Mouse (Mus musculus) thymus, postnatal 25 days (tissue): ENCODE data around the gene Batf3.
A peak's percentile ranks its signal among the peaks of the same experiment; 100 is the strongest.

Experiments
- DNase-seq: peaks from one replicate; pipeline ENCODE4 v3.0.0; 2022

The Batf3 gene

DNA sequence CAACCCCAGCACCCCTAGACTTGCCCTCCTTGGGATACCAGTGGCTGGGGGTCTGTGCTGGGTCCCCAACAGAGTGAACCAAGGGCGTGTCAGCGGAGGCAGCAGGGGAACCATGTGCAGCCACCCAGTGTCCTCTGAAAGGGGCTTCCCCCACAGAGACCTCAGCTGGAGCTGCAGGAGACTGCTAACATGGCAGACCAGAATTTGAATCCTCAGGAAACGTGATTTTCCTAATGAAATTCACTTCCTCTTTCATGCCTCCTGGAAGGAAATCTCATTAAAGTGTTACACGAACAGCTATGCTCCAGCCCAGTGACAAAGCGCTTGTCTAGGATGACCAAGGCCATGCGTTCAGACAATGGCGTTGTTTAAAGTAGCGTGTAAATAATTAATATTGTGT, 10.7 kb upstream of the Batf3 start:
- DNase-seq, result no peak

DNA sequence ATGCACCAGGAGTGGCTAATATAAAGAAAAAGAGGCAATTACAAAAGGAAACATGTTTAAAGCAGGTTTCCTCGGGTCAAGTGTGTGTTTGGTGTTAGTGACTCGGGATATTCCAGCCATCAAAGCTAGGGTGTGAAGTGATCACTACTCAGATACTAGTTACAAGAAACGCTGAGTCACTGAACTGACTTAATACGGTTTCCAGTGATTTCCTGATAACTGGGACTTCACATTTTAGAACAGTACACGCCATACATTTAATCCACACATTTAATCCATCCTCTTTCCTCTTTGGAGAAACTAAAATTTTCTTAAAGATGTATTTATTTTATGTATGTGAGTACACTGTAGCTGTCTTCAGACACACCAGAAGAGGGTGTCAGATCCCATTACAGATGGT, 9.7 kb upstream of the Batf3 start:
- no peak for DNase-seq

DNA sequence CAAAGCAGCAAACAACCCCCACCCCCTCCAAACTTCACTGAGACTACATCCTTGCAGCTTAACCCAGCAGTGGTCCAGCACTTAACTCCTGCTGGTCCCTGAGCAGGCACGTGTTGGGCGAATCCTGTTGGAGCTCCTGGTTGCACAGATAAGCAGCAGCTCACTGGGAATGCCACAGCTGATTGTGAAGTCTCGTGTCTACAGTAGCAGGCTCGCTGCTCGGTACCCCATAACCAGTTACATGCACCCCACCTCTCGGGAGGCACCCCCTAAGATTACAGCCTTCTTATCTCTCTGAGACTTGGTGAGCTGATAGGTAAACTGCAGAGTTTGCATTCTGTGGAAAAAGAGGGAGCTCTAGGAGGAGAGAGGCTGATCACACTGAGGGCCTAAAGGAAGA, 8.3 kb upstream of the Batf3 start:
- DNase-seq, result no peak

DNA sequence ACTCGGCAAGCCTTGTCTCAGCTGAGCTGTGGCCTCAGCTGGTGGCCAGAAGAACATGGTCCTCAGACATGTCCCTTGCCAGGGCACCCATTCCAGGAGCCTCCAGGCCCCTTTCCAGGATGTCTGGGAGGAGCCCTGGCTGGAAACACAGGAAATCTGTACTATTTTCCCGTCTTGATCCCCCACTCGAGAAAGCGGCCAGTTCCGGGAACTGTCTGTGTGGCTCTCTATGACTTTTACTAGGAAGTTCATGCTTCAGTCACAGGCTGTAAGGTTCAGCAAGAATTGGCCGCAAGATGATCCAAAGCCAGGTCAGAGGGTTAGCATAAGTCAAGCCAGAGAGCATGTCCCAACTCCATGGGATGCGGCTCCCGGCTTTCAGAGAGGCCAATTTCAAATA, 5.6 kb upstream of the Batf3 start:
- no peak for DNase-seq

DNA sequence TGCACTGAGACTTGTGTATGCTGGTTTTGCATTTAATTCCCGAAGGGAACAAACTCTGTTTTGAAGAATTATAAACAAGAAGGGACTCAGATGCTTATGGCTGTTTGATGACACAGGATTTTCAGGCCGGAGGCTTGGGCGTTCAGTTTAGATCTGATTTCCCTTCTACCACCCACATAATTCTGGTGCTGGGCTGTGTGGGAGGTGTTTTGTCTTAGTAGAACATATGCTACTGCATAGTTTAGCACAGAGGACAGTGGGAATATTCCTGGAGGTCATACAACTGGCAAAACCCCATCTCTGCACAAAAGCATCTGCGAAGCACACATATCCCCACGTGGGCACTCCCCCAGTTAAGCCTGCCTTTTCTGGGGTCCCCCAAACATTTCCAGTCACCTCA, 4.1 kb upstream of the Batf3 start:
- no peak for DNase-seq

DNA sequence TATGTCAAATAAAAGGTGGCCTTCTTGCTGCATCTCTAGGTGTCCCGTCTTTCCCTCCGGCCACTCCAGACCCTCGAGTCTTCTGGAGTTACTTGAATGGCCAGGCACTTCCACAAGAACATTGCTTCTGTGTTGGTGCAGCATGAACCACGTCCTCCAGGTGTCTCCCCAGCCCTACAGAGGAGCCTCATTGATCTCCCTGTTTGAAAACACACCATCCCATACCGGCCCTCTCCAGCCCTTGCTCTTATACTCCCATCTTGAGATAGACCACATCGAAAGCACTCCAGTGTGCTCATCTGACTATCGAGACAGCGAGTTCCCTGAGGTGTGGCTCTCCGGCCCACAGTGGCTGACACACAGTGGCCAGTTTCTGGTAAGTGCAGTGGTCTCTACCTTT, 2.6 kb upstream of the Batf3 start:
- DNase-seq, result no peak

DNA sequence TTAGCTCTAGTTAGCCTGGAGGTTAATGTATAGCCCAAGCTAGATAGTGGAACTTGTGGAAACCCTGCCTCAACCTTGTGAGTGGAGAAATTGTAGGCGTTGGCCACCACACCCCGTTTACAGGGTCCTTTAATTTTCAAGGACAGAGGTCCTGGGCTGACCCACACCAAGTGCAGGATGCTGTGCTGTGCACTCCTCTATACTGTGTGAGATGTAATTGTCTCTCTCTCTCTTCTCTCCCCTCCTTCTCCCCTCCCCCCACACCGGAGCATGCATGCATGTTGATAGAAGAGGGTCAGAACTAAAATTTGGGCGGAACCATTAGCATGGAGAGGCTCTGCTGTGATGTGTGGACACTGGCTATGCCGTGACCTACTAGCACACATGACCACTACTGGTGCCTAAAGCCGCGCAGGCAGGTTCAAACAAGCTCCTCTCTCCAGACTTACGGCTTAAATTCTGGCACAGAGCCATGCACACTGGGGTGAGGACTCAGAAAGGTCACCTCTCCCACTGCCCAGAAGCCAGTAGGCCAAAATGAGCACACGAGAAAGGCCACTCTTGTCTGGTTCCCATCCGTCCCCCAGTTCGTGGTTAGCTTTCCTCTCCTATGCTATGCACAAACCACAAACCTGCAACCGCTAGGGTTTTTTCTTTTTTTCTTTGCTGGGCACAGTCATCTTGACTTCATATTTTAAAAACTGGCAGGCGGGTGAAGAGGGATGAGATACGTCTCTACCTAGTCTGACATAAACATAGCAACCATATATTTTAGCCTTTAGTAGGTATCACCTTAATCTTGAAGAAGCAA, 571 bp upstream of the Batf3 start:
- DNase-seq, result no peak

DNA sequence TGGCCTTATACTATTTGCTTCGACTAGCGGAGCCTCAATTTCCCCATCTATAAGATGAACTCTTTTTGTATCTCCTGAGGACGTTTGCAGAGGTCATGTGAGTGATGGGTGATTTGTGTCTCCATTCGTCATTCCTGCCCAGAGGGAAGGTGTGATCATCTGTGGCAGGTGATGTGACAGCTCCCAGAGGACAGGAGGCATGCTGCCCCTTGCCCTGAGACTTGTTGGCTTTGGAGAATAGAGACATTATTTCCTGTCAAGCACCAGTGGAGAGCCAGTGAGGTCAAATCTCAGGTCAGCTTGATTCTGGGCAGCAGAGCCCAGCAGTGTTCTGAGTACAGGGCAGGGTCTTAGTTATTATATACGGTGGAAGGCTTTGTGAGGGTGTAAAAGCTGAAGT, 1.5 kb downstream of the Batf3 start:
- no peak for DNase-seq

DNA sequence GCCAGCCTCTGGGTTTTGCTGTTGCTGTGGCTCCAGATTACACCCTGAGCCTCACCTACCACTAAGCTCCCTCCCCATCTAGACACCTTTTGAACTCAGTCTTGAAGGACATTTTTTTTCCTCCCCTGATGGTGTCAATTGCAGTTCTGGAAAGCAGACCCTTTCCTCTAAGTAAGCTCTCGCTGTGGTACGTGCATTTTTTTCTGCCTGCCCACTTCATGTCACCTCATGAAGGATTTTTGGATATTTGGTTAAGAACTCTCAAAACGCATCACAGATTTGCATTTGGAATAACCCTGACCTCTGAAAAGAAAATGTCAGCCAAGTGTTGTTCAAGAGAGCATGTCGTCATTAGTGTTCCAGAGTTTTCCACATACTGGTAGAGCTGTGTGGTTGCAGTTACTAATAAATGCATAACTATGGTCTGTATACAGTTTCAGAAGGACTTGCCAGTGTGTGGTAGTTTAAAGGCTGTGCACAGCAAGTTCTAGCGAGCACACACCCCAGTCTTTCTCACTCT, 2.2 kb downstream of the Batf3 start:
- no peak for DNase-seq

DNA sequence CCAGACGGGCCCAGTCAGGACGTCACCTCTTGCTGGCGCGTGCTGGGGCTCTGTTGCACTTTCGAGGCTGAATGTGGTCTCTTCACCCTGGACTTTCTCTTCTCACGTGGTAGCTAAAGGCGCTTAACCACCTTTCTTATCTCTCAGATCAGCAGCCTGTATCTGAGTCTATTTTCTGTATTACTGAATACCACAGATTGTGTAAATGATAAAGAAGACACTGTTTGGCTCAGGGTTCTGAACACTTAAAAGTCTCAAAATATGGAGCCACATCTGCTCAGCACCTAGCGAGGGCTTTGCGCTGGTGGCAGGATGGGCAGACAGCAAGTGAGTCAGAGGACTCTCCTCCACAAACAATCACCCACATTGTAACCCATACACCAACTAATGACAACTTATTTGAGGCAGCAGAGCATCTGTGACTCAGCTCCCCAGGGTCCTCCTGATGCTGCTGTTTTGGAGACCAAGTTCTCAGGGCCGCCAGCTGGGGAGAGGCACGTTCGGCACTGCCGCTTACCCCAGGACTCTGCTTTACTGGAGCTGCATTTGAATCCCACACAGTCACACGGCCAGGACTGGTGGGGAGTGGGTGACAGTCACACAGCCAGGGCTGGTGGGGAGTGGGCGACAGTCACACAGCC, 5.2 kb downstream of the Batf3 start:
- no peak for DNase-seq

DNA sequence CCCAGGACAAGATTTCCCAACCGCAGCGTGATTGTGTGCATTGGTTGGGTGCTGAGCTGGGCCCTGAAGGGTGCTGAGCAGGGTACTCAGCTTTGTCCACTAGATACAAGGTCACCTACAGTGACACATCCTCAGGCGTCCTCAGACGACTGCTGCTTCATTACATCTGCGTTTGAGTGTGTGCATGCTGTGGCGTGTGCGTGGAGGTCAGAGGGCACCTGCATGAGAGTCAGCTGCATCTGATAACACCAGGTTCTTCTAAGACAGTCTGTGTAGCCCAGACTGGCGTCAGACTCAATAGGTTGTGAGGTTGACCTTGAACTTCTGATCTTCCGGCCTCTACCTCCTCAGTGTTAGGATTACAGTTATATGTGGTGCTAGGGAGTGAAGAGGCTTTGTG, 7.6 kb downstream of the Batf3 start:
- no peak for DNase-seq

DNA sequence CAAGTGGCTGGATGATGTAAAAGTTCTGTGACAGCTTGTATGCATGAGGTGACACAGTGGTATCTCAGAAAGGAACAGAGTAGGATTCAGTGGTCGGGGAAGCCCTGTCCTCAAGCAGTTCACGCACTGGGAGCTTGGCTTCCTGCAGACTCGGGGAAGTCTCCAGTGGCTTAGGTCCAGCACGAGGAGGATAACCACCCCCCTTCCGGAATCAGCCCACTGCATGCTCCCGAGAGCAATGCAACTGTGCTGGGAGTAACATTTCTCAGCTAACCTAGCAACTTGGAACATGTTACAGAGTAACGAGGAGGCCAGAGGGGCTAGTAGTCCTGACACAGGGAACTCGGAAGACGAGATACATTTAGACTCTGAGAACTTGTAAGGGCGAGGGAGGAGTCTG, 9.7 kb downstream of the Batf3 start:
- DNase-seq, result no peak

DNA sequence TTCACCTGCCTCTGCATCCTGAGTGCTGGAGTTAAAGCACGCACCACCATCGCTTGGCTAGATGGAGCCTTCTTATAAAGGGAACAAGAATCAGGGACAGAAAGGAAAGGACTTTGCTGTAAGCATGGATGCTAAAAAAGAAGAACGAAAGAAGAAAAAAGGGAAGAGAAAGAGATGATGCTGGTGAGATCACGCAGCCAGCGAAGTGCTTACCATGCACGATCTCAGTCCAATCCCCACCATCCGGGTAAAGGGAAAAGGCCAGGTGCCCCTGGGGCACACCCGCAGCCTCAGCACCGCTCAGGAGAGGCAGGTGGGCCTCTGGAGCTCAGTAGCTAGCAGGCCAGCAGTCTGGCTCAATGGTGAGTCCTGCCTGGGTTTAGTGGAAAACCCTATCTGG, 12.3 kb downstream of the Batf3 start:
- DNase-seq, result no peak

DNA sequence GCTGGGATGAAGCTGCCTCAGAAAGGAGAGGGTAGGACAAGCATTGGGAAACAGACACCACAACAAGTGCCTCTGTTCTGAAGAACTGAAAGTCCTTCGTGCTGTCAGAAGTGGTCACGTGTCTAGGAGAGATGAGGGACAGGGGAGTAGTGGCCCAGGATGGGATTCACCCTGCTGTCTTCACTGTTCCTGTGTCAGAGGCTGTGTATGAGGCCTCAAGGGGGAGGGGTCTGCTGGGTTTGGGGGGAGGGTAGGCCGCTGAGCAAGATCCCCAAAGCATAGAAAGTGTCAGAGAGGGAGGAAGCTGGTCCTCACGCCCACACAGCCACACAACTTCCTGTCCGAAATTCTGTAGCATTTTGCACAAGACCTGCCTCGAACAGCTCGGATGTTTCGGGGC, 13.5 kb downstream of the Batf3 start:
- DNase-seq, result no peak

DNA sequence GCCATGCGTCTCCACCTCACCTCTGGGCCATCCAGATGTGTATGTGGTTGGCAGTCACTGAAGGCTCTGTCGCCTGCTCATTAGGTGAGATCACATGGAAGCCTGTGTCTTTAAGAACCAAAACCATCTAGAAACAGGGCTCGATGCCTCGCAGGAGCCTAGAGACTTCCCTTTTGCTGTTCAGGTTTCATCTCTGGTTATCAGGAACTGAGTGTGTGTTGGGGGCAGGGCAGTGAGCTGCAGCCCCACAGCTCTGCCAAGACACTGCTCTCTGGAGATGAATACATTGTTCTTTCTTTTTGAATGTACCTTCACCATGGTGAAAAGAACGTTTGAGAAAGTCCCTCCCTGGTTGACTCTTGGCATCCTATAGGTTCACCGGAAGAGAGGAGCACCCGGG, 17.2 kb downstream of the Batf3 start:
- no peak for DNase-seq

DNA sequence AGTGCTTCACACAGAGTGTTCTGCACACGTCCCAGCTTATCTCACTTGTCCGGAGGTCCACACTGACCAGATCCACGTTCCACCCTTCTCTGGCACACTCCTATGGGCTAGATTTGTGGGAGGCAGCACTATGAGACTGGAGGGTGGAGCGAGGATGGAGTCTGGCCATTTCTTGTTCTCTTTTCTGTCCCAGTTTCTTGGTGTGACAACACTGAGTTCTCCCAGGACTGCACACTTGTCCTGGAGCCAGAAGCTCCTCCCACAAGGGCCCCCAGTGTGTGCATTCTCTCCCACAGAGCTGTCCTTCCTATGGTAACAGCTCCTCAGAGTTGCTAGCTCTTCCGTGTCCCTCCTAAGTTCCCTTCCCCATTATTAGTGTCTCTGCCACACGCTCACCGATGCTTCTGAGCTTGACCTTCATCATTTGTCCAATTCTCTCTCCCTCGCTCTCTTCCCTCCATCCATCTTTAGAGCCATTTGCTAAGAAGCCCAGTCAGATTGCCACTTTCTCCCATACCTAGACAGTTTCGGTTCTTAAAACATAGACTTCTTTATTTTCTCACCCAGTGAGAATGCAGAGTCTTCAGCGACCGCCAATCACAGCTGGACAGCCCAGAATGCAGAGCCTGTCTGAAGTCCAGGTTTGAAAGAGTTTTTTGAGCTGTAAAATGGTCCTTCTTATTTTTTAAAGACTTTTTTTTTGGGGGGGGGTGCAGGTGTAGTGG, 18.0 kb downstream of the Batf3 start:
- no peak for DNase-seq

DNA sequence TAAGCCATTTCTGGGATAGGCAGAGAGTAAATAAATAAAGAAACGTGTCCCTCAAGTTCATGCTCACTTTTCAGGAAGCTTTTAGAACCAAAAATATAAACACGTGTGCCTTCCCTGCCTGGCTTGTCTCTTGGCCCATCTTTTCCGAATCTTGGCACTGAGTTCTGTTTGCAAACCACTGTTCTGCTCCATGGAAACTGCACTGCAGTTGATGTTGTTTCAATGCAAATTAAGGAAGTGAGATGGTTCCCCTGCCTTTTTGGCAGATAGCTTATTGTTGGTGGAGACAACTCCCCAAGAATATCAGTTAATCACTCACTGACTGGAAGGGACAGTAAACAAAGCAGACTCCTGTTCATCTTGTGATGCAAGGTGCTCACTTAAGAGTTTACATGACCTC, 25.1 kb downstream of the Batf3 start:
- no peak for DNase-seq

DNA sequence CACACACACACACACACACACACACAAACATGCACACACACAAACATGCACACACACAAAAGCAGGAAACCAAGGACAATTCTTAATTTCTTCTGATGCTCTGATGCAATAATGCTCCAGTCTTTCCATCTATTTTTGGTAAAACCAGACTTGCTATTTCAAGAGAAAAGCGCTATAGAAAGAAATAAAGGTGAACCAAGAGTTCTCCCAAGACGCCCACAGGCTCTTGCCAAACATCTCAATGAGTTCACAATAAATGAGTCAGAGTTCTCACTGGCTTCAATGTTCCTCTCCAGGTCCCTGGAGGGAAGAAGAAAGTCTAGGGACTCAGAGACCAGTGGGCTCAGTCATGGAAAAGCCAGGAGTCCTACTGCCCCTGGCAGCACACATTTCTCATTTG, 26.0 kb downstream of the Batf3 start:
- no peak for DNase-seq

DNA sequence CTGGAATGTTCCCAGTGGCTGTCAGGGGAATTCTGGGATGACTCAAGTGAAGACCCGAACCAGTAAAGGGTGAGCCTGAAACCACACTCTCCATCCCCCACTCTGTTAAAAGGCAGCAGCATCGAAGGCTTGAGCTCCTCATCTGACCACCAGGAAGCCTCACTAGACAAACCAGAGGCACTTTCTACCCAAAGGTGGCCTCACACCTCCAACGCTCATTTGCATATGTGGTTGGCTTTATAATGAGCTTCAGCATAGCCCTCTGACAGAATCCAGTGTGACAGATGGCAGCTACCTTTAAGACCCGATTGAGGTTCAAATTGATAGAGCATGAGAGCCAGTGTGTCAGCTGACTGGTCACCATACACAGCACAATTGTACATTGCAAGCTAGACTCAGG, 26.6 kb downstream of the Batf3 start:
- DNase-seq, result no peak

DNA sequence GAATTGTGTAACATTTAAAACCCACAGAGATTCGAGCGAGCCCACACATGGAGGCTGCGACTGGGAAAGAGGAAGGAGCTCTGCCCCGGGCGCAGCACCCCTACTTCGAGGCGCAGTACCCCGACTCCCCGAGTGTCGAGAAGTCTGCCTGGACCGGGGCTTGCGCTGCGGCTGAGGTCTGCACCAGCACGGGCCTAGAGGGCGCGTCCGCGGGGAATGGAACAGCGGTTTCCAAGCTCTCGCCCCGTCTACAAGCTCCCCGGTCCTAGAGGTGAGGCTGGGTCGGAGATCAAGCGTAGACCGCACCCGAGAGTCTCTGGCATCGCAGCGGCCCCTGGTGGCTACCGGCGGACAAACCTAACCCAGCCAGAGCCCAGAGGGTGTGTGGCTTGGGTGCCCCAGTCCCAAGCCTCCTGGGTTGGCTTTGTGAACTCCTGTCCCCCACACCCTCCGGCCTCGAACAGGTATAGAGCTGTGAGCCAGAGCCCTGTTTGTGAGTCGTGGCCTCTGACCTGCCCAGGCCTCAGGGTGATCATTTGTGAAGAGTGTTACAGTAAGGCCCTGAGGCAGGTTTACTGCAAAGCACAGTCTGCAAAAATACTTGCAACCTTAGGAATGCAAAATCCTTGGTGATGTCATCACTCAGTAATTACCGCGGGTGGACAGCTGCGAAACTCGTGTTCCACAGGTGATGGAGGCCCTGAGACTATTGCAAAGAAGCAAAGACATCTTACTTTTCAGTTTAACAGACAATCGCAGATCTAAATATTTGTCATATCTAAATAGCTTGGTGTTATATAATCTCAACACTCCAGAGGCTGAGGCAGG, 28.4 kb downstream of the Batf3 start:
- DNase-seq, result peak; percentile 73

DNA sequence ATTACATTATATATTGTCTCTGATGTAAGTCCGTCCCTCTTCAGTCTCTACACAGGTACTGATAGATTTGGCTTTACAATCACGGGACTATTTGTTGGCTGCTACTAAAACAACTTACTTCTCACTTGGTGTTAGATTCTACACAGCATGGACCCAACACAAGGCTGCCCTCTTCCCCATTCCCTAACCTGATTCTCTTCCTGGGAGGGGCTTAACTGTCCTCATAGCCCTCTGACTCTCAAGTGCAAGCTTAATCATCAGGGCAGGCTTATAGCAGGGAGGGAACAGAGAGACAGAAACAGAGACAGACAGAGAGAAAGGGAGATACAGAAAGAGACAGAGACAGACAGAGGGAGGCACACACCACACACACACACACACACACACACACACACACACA, 34.0 kb downstream of the Batf3 start:
- no peak for DNase-seq

DNA sequence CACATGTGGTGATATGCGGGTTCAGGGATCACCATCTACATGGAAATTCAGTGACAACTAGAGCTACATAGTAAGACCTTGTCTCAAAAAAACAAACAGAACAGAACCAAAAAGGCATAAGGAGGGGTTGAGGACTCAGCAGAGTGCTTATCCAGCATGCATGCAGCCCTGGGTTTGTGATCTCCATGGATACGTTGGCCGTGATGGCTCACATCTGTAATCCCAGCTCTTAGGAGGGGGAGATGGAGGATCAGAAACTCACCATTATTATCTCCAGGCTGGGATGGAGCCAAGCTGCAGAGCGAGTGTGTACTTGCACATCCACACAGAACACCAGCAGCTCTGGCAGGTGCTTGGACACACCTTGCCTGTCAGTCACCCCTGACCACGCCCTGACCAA, 34.6 kb downstream of the Batf3 start:
- no peak for DNase-seq

DNA sequence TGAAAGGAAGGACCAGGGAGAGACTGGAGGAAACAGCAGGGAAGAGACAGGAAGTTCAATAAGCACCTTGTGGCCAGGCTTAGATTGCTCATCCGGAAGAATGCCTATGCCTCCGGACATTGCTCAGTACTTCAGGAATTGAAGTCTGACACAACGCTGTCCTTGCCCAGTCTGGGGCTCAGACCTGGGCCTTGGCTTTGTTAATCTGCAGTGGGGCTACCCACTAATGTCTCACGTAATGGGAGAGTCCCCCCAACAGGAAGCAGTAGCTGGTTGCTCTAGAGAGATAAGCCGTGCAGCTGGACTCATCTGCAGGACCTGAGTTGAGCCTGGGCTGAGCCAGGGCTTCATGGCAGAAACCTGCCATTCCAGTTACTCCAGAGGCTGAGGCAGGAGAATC, 35.3 kb downstream of the Batf3 start:
- no peak for DNase-seq
